Mouse (Mus musculus): ENCODE data around the gene Ankrd55. TPM values are rescaled to one million over a fixed set of nuclear protein-coding genes. Genes with fewer than 3 reads are reported as not detected.

The Ankrd55 gene
- polyA plus RNA-seq, 1 experiment from 2014 or later = 0.07 TPM

DNA sequence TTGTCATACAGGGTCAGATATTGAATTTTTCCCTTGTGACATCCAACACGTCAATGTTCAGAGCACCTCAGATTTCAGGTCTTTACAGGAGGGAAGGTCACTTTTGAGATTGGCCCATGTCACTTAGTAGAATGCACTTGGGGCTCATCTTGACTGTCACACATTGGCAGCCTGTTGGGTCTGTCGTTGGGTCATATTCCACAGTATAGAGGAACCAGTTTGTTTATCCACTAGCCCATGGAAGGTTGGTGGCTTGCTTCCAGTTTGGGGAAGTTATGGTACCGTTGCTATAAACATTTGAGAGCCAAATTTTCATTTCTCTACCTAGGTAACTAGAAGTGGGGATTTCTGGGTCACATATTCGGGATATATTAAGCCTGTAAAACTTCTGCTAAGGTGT lies 73.3 kb downstream of the Ankrd55 start:
- H3K4me1 ChIP-seq = peaks cover 15% of the 10 kb centered on the region; the same call in 1 of the 2 replicates
- WGBS = 76% methylated on average over 4 of the region's 4 CpGs
- no peak overlapping the region for H3K4me3 ChIP-seq
- H3K9me3 ChIP-seq = no peaks in the 10 kb centered on the region
- no peak overlapping the region for H3K4me2 ChIP-seq
- no peaks in the 10 kb centered on the region for H3K36me3 ChIP-seq
- no peaks in the 10 kb centered on the region for H3K27me3 ChIP-seq (replicated peaks)
- no peak overlapping the region for H3K27ac ChIP-seq (replicated peaks)
- H3K9ac ChIP-seq = no peak overlapping the region
- no peak for ATAC-seq (ENCODE audit: extremely low read depth, insufficient number of reproducible peaks, low FRiP score, low TSS enrichment)

DNA sequence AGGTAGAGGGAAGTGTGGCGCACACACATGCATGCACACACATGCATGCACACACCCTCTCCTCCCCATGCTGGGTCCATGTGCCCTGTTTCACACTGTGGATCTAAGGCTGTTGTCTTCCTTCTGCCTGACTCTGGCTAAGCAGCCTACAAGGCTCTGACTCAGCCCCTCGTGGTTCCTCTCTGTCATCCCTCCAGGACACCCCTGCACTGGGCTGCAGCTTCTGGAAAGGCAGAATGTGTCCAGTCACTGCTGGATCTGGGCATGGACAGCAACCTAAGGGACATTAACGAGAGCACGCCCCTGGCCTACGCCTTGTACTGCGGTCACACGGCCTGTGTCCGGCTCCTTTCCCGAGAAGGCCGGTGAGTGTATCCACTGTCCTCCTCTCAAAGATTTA lies 75.0 kb downstream of the Ankrd55 start:
- peaks cover 15% of the 10 kb centered on the region; the same call in 1 of the 2 replicates for H3K4me1 ChIP-seq
- H3K4me2 ChIP-seq = no peak overlapping the region
- no peaks in the 10 kb centered on the region for H3K36me3 ChIP-seq
- H3K9me3 ChIP-seq = no peaks in the 10 kb centered on the region
- ATAC-seq (ENCODE audit: extremely low read depth, insufficient number of reproducible peaks, low FRiP score, low TSS enrichment) = no peak
- WGBS = 73% methylated on average over 10 of the region's 10 CpGs
- no peak overlapping the region for H3K9ac ChIP-seq
- H3K27ac ChIP-seq (replicated peaks) = no peak overlapping the region
- no peak overlapping the region for H3K4me3 ChIP-seq
- no peaks in the 10 kb centered on the region for H3K27me3 ChIP-seq (replicated peaks)

DNA sequence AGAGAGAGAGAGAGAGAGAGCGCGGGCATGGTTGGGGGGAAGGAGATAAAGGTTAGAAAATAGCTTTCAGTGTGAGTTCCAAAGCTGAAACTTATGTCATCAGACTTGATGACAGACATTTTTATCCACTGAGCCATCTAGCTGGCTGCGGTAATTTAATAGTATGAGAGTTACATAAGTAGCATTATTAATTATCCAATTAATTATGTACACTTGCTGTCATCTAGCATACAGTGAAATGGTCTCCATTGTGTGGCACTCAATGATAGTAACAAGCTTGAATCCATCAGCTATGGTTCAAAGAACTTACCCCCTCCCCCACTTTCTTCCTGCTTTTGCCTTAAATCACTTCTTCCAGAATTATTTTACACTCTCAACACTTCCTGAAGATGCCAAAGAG lies 75.5 kb downstream of the Ankrd55 start:
- Histone ChIP-seq H3K36me3 (no peaks in the 10 kb centered on the region), H3K4me3 (no peak overlapping the region), H3K4me1 (peaks cover 15% of the 10 kb centered on the region; the same call in 1 of the 2 replicates), H3K9ac (no peak overlapping the region), H3K27ac (replicated peaks) (no peak overlapping the region), H3K9me3 (no peaks in the 10 kb centered on the region), H3K4me2 (no peak overlapping the region), H3K27me3 (replicated peaks) (no peaks in the 10 kb centered on the region)
- WGBS = 58% methylated on average over 3 of the region's 3 CpGs
- ATAC-seq (ENCODE audit: extremely low read depth, insufficient number of reproducible peaks, low FRiP score, low TSS enrichment) = no peak

DNA sequence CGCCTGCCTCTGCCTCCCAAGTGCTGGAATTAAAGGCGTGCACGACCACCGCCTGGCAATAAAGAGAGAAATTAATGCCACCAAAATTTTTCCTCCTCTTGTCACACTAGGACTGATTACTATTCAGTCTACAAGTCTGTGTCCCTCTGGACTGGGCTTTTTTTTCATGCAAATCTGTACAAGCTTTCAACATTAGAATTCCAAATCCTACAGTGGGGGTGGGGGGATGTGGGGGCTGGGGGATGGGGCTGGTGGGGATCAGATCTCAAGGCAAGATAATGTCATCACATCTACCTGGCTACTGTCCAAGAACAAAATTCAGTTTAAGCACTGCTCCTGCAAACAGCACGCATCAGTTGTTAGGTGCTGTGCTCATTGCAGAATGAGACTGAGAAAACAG lies 76.4 kb downstream of the Ankrd55 start:
- H3K9ac ChIP-seq = no peak overlapping the region
- 89% methylated on average over 5 of the region's 5 CpGs for WGBS
- no peak overlapping the region for H3K4me3 ChIP-seq
- no peak overlapping the region for H3K4me2 ChIP-seq
- H3K9me3 ChIP-seq = no peaks in the 10 kb centered on the region
- no peak overlapping the region for H3K27ac ChIP-seq (replicated peaks)
- peaks cover 15% of the 10 kb centered on the region; the same call in 1 of the 2 replicates for H3K4me1 ChIP-seq
- no peak for ATAC-seq (ENCODE audit: extremely low read depth, insufficient number of reproducible peaks, low FRiP score, low TSS enrichment)
- no peaks in the 10 kb centered on the region for H3K27me3 ChIP-seq (replicated peaks)
- no peaks in the 10 kb centered on the region for H3K36me3 ChIP-seq

DNA sequence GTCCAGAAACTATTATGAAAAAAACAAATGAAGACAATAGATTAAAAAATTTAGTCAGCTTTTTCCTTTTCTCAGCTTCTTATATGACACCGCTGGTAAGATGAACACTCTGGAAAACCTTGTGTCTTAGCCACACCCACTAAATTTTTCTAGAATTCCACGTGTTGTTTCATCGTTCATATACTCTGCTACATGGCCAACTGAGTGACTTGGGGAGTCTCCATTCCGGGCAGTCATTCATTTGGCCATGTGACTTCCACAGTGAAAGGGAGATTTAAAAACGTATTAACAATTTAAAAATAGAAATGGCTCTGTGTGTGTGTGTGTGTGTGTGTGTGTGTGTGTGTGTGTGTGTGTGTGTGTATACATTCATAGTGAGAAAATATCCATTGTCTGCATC lies 77.1 kb downstream of the Ankrd55 start:
- Histone ChIP-seq H3K4me2 (no peak overlapping the region), H3K36me3 (no peaks in the 10 kb centered on the region), H3K27ac (replicated peaks) (no peak overlapping the region), H3K4me1 (peaks cover 15% of the 10 kb centered on the region; the same call in 1 of the 2 replicates), H3K9ac (no peak overlapping the region), H3K9me3 (no peaks in the 10 kb centered on the region), H3K4me3 (no peak overlapping the region), H3K27me3 (replicated peaks) (no peaks in the 10 kb centered on the region)
- 66% methylated on average over 5 of the region's 5 CpGs for WGBS
- no peak for ATAC-seq (ENCODE audit: extremely low read depth, insufficient number of reproducible peaks, low FRiP score, low TSS enrichment)

DNA sequence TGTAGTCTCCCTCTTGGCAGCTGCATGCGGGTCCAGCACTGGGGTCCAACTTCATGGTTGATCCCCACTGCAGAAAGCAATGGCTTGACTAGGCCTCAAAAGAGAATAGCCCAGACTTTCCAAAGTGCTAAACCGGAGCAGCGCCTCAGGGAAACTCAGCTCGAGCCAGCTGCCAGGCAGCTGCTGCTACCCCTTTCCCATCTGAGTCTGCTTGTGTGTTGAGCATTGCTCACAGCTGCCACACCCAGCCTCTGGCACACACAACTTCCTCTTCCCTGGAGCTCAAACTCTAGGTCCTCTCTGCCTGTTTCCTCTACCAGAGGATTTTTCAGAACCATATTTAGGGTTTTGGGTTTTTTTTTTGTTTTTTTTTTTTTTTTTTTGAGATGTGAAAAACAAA lies 77.5 kb downstream of the Ankrd55 start:
- Histone ChIP-seq H3K9ac (no peak overlapping the region), H3K4me1 (peaks cover 15% of the 10 kb centered on the region; the same call in 1 of the 2 replicates), H3K36me3 (no peaks in the 10 kb centered on the region), H3K4me2 (no peak overlapping the region), H3K27ac (replicated peaks) (no peak overlapping the region), H3K9me3 (no peaks in the 10 kb centered on the region), H3K4me3 (no peak overlapping the region), H3K27me3 (replicated peaks) (no peaks in the 10 kb centered on the region)
- ATAC-seq (ENCODE audit: extremely low read depth, insufficient number of reproducible peaks, low FRiP score, low TSS enrichment) = no peak
- 75% methylated on average over 4 of the region's 4 CpGs for WGBS

DNA sequence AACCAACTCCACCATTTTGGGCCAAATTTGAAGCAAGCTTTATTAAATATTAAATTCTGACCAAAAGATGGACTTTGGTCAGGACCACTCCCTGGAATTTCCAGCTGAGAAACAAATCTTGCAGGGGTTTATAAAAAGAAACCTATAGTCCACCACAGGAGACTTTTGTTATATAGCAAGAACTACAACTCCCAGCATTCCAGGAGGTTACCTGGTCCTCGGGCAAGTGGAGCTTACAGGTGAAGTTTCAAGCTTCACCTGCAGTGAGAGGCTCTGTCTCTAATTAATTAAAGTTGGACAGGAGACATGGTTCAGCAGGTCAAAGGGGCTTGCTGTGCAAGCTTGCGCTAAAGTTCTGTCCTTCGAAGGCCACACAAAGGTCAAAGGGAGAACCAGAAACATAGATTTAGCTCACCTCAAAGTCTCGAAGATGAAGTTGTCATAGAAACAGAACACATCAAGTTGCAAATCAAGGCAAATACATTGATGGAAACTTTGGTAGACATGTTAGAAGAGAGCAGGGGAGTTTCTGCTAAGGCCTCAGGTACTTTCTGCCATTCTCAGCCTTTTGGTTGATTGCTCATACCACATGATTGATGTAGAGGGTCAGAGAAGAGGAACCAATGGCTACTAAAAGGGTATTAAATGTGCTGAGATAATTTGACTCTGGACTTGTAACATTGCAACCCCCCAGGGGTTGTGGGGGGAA lies 78.2 kb downstream of the Ankrd55 start:
- Histone ChIP-seq H3K36me3 (no peaks in the 10 kb centered on the region), H3K27me3 (replicated peaks) (no peaks in the 10 kb centered on the region), H3K4me3 (no peak overlapping the region), H3K4me1 (peaks cover 15% of the 10 kb centered on the region; the same call in 1 of the 2 replicates), H3K27ac (replicated peaks) (no peak overlapping the region), H3K9ac (no peak overlapping the region), H3K4me2 (no peak overlapping the region), H3K9me3 (no peaks in the 10 kb centered on the region)
- 83% methylated on average over 4 of the region's 4 CpGs for WGBS
- ATAC-seq (ENCODE audit: extremely low read depth, insufficient number of reproducible peaks, low FRiP score, low TSS enrichment) = no peak

DNA sequence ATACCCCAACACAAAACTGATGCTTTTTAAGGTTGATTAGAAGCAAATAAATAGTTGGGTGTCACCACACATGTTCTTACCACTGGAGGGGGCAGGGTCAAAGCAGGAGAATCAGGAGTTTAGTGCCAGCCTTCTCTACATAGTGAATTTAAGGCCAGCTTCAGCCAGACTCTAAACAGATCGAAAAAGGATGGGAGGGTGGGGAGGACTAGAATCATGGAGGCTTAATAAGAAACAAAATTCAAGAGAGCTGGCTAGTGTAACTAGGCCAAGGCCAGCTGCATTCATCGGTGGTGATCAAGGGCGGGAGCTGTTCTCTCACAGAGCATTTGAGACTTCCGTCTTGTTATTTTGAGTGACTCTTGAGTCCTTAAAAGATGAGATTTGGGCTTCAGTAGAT lies 83.5 kb downstream of the Ankrd55 start:
- Histone ChIP-seq H3K9ac (no peak overlapping the region), H3K4me2 (no peak overlapping the region), H3K9me3 (no peaks in the 10 kb centered on the region), H3K27ac (replicated peaks) (no peak overlapping the region), H3K4me3 (no peak overlapping the region), H3K27me3 (replicated peaks) (no peaks in the 10 kb centered on the region), H3K4me1 (peaks cover 8% of the 10 kb centered on the region), H3K36me3 (no peaks in the 10 kb centered on the region)
- no peak for ATAC-seq (ENCODE audit: extremely low read depth, insufficient number of reproducible peaks, low FRiP score, low TSS enrichment)
- WGBS = 86% methylated on average over 4 of the region's 4 CpGs

DNA sequence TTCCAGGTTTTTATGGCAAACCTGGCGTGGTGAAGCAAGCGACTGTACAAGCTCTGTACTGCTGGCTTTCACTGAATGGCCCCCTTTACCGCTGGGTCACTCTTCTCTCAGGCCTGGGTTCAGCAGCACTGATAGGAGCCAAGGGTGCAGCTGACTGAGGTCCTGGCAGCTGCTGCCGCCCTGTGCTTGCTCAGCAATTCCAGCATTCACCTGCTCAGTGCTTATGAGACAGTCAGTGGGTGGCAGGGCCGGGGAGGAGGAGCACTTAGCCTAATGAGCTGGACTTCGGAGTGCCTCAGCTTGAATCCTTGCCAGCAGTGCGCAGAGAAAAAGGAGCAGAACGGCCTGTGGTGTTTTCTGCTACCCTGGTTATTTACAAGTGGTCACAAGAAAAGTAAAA lies 87.5 kb downstream of the Ankrd55 start:
- no peaks in the 10 kb centered on the region for H3K36me3 ChIP-seq
- H3K27me3 ChIP-seq (replicated peaks) = no peaks in the 10 kb centered on the region
- no peaks in the 10 kb centered on the region for H3K9me3 ChIP-seq
- no peak overlapping the region for H3K9ac ChIP-seq
- peaks cover 8% of the 10 kb centered on the region for H3K4me1 ChIP-seq
- H3K4me2 ChIP-seq = no peak overlapping the region
- WGBS = 45% methylated on average over 8 of the region's 8 CpGs
- no peak for ATAC-seq (ENCODE audit: extremely low read depth, insufficient number of reproducible peaks, low FRiP score, low TSS enrichment)
- no peak overlapping the region for H3K4me3 ChIP-seq
- H3K27ac ChIP-seq (replicated peaks) = no peak overlapping the region

DNA sequence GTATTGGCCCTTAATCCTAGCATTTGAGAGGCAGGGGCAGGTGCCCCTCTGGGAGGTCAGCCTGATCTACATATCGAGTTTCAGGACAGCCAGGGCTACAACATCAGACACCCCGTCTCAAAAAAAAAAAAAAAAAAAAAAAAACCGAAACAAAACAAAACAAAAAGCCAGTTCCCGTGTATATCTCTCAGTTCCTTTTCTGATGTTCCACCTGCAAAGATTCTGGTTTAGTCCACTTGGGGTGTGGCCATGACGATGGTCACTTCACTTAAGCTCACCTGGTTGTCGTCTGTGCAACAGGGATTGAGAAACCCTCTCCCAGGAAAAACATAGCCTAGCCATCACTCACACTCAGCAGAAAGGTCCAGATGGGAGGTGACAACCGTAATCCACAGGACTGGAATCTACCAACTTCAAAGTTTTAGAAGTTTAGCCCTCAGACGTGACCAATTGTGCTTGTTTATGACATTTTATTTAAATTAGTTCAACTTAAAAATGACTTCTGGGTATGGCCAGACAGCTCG lies 90.6 kb downstream of the Ankrd55 start:
- H3K27me3 ChIP-seq (replicated peaks) = no peaks in the 10 kb centered on the region
- no peak for ATAC-seq (ENCODE audit: extremely low read depth, insufficient number of reproducible peaks, low FRiP score, low TSS enrichment)
- WGBS = 72% methylated on average over 9 of the region's 9 CpGs
- no peaks in the 10 kb centered on the region for H3K36me3 ChIP-seq
- no peak overlapping the region for H3K4me3 ChIP-seq
- H3K4me2 ChIP-seq = no peak overlapping the region
- H3K9ac ChIP-seq = no peak overlapping the region
- H3K9me3 ChIP-seq = no peaks in the 10 kb centered on the region
- H3K27ac ChIP-seq (replicated peaks) = no peak overlapping the region
- H3K4me1 ChIP-seq = peaks cover 19% of the 10 kb centered on the region

DNA sequence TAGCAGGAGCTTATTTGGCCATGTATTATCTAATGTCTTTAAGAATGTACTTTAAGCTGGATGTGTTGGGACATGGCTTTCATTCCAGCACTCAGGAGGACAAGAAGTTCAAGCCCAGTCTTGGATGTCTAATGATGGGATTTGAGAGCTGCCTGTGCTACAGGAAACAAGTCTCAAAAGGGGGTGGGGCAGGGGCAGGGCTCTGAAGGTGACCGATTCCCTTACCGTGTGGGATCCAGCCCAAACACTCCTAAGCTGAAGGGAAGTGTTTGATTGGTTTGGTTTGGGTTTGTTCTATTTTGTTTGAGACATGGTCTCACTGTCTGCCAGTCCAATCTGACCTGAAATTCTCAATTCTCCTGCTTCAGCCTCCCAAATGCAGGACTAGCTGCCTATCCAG lies 93.2 kb downstream of the Ankrd55 start:
- Histone ChIP-seq H3K27ac (replicated peaks) (no peak overlapping the region), H3K9me3 (no peaks in the 10 kb centered on the region), H3K4me2 (no peak overlapping the region), H3K27me3 (replicated peaks) (no peaks in the 10 kb centered on the region), H3K4me1 (peaks cover 21% of the 10 kb centered on the region), H3K9ac (no peak overlapping the region), H3K36me3 (no peaks in the 10 kb centered on the region), H3K4me3 (no peak overlapping the region)
- WGBS = 60% methylated on average over 2 of the region's 2 CpGs
- no peak for ATAC-seq (ENCODE audit: extremely low read depth, insufficient number of reproducible peaks, low FRiP score, low TSS enrichment)

DNA sequence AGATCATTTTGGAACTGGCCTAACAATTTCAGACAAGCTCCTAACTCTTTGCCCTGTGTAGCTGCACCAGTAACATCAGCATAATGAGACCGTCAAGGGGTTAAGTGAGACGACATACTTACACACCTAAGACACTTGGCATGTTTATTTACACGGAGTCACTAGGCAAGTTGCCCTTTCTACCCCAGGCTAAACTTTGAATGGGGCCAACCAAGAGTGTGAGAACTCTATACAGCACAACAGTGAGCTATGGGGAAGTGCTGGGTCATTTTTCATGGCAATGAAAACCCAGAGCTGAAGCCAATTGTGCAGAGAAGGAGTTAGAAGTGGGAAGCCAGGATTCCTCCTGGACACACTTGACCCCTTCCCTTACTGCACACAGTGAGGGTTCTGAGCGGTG lies 94.2 kb downstream of the Ankrd55 start:
- no peaks in the 10 kb centered on the region for H3K9me3 ChIP-seq
- H3K27ac ChIP-seq (replicated peaks) = peak overlapping the region; percentile 41; the same call in 1 of the 2 replicates
- no peaks in the 10 kb centered on the region for H3K27me3 ChIP-seq (replicated peaks)
- no peaks in the 10 kb centered on the region for H3K36me3 ChIP-seq
- no peak overlapping the region for H3K4me2 ChIP-seq
- no peak for ATAC-seq (ENCODE audit: extremely low read depth, insufficient number of reproducible peaks, low FRiP score, low TSS enrichment)
- peaks cover 21% of the 10 kb centered on the region for H3K4me1 ChIP-seq
- H3K4me3 ChIP-seq = no peak overlapping the region
- 67% methylated on average over 4 of the region's 4 CpGs for WGBS
- no peak overlapping the region for H3K9ac ChIP-seq

Measured in heart, embryonic 13.5 days (tissue).